ENCODE assay signal across 8 mouse cellular contexts in genomic region chr8:121651308-121651873, GRCm38 (mm10). TPM values are rescaled to one million over a fixed set of nuclear protein-coding genes. Genes with fewer than 3 reads are reported as not detected.
DNase-seq lines count a peak whose midpoint lies in the region; ATAC-seq and TF ChIP-seq lines count a peak whose summit lies in the region.

No protein-coding gene starts in this region.

- peak overlapping the region; percentile 96 for H3K4me2 ChIP-seq in lung, postnatal 0 days (replicated peaks; ENCODE audit: low read depth, low read length)
- peak overlapping the region; percentile 100 for H3K4me2 ChIP-seq in hindbrain, embryonic 14.5 days (replicated peaks)
- H3K4me2 ChIP-seq in midbrain, embryonic 16.5 days (ENCODE audit: low read length) = peak overlapping the region; percentile 87

- peak overlapping the region; percentile 62 for H3K4me3 ChIP-seq in lung, postnatal 0 days (ENCODE audit: low read depth, low read length)
- H3K4me3 ChIP-seq in hindbrain, embryonic 14.5 days (replicated peaks; ENCODE audit: low read length) = peak overlapping the region; percentile 93
- H3K4me3 ChIP-seq in midbrain, embryonic 16.5 days (ENCODE audit: low read depth, low read length) = peak overlapping the region; percentile 88

- no peaks in the 10 kb centered on the region for H3K9me3 ChIP-seq in lung, postnatal 0 days (ENCODE audit: low read length)
- H3K9me3 ChIP-seq in hindbrain, embryonic 14.5 days (ENCODE audit: control insufficient read depth, low read length) = no peaks in the 10 kb centered on the region
- H3K9me3 ChIP-seq in midbrain, embryonic 16.5 days (replicated peaks; ENCODE audit: control insufficient read depth, low read length, poor library complexity, severe bottlenecking) = no peaks in the 10 kb centered on the region

- H3K4me1 ChIP-seq in lung, postnatal 0 days (ENCODE audit: insufficient read depth, low read depth, low read length) = peaks cover 28% of the 10 kb centered on the region; the same call in 1 of the 2 replicates
- H3K4me1 ChIP-seq in hindbrain, embryonic 14.5 days (replicated peaks; ENCODE audit: control insufficient read depth, insufficient read depth, low read length) = peaks cover 65% of the 10 kb centered on the region
- peaks cover 60% of the 10 kb centered on the region for H3K4me1 ChIP-seq in midbrain, embryonic 16.5 days (ENCODE audit: control insufficient read depth, insufficient read depth, low read length)

- no peak for ATAC-seq in lung, postnatal 0 days
- ATAC-seq in hindbrain, embryonic 14.5 days (ENCODE audit: low FRiP score) = no peak
- ATAC-seq in midbrain, embryonic 16.5 days = no peak

- H3K27ac ChIP-seq in lung, postnatal 0 days (ENCODE audit: low read length) = 0 out of 2 replicates have a peak overlapping the region, but pooled peaks have one; percentile 91
- peak overlapping the region; percentile 78 for H3K27ac ChIP-seq in hindbrain, embryonic 14.5 days
- peak overlapping the region; percentile 79 for H3K27ac ChIP-seq in midbrain, embryonic 16.5 days (ENCODE audit: low read length)

- TF ChIP-seq CTCF in lung, postnatal 0 days (IDR thresholded peaks at IDR 0.05) = no peak

- TF ChIP-seq EP300 in lung, postnatal 0 days (IDR thresholded peaks at IDR 0.05) = no peak

- H3K27me3 ChIP-seq in lung, postnatal 0 days (replicated peaks; ENCODE audit: insufficient read depth, low read length) = no peaks in the 10 kb centered on the region
- H3K27me3 ChIP-seq in hindbrain, embryonic 14.5 days (ENCODE audit: control insufficient read depth, insufficient read depth, low read length) = no peaks in the 10 kb centered on the region
- H3K27me3 ChIP-seq in midbrain, embryonic 16.5 days (ENCODE audit: control insufficient read depth, insufficient read depth, low read depth, low read length) = no peaks in the 10 kb centered on the region

- no peaks in the 10 kb centered on the region for H3K36me3 ChIP-seq in lung, postnatal 0 days (ENCODE audit: insufficient read depth, low read length)
- no peaks in the 10 kb centered on the region for H3K36me3 ChIP-seq in hindbrain, embryonic 14.5 days (replicated peaks; ENCODE audit: control insufficient read depth, insufficient read depth)
- H3K36me3 ChIP-seq in midbrain, embryonic 16.5 days (ENCODE audit: control insufficient read depth, insufficient read depth, low read length) = no peaks in the 10 kb centered on the region; the same call in 1 of the 2 replicates

- DNase-seq in adrenal gland, postnatal 25 days = peak; percentile 46
- DNase-seq in adrenal gland, adult 2 months = no peak
- DNase-seq in lung, postnatal 0 days (ENCODE audit: low spot score) = no peak
- DNase-seq in lung, postnatal 10 days = no peak
- DNase-seq in hindbrain, embryonic 14.5 days (ENCODE audit: low spot score) = no peak
- DNase-seq in layer of hippocampus, postnatal 36 days = no peak
- DNase-seq in layer of hippocampus, postnatal 14 days (ENCODE audit: low spot score in 2 of 2) = no peak

- WGBS in lung, postnatal 0 days = 9% methylated on average over 43 of the region's 47 CpGs
- 9% methylated on average over 47 of the region's 47 CpGs for whole genome bisulfite sequencing in hindbrain, embryonic 14.5 days
- 9% methylated on average over 32 of the region's 47 CpGs for WGBS in midbrain, embryonic 16.5 days

- H3K9ac ChIP-seq in lung, postnatal 0 days (replicated peaks; ENCODE audit: low read depth) = peak overlapping the region; percentile 73
- peak overlapping the region; percentile 93 for H3K9ac ChIP-seq in hindbrain, embryonic 14.5 days
- H3K9ac ChIP-seq in midbrain, embryonic 16.5 days (ENCODE audit: low read depth, low read length) = peak overlapping the region; percentile 86

RNA-seq across cellular contexts. Expression of gene Zcchc14, which starts 1.3 kb away (rescaled TPM):
- 52.5 and 57.8 TPM in 2 replicates for total RNA-seq in adrenal gland, postnatal 25 days (2021)
- 10 to 100 TPM; 32.9 to 44.8 TPM for total RNA-seq in adrenal gland, adult 2 months (2021)
- 41.2 and 44.0 TPM in 2 replicates for polyA plus RNA-seq in adrenal gland, adult 2 months (2012; rRNA removed)
- 11.1 and 14.7 TPM in 2 replicates for polyA plus RNA-seq in lung, postnatal 0 days (2015; fragmentation: Nextera tagmentation; extraction: Ambion mirVana)
- polyA plus RNA-seq in hindbrain, embryonic 14.5 days (2014; fragmentation: Nextera tagmentation; extraction: Ambion mirVana) = 33.5 and 35.6 TPM in 2 replicates
- polyA plus RNA-seq in midbrain, embryonic 16.5 days (2015; fragmentation: Nextera tagmentation; extraction: Ambion mirVana) = 23.9 and 28.2 TPM in 2 replicates
- 100 to 1,000 TPM in 1 of 2 experiments, 10 to 100 TPM in 1; 93.6 to 102 TPM for total RNA-seq in layer of hippocampus, postnatal 36 days (2021)
- 10 to 100 TPM; 78.1 to 83.0 TPM for total RNA-seq in layer of hippocampus, postnatal 14 days (2021)
